Mouse (Mus musculus) kidney, adult 2 months (tissue): ENCODE data around the gene Slc27a2.

ENCODE experiments used
- CTCF ChIP-seq: fragments of 200-500 bp; conservative IDR thresholded peaks from 2 replicates; pipeline ENCODE4 v1.5.1; 2011; ENCODE audit warnings: low read depth, mild to moderate bottlenecking, control low read depth, low read length, moderate library complexity, mixed read lengths; ENCODE audit not compliant: insufficient read depth, insufficient read length
- POLR2A ChIP-seq: fragments of 200-500 bp; IDR thresholded peaks from one replicate; pipeline ENCODE4 v1.6.1; 2011; ENCODE audit warnings: low read depth, low read length, control low read depth

DNA sequence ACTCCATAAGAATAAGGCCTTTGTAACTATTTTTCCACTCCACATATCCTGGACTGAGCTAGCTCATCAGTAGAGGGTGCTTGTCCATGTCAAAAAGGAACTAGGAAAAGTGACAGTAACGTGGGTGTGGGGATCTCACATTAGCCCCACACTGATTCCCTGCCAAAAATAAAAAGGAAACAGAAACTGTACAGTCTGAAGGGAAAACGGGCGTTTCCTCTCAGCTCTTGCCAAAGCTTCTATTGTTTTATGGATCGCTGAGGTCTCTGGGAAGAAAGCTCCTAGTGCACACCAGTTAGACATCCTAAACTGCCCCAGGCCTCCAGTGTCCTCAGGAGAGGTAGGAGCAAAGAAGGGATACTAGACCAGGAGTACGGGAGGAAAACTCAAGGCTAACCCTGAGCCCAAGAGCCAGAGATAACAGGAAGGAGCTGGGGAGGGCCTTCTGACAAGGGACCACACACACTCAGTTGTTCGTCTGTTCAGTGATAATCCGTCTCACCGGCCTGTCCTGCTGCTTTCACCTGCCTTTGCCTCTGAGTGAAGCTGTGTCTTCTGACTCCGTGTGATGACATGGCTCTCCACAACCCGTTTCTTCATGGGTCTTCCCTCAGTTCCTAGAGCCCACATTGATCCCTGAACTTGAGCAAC, 55.5 kb downstream of the Slc27a2 start:
- no peak for TF ChIP-seq POLR2A
- TF ChIP-seq CTCF: no peak
